Mouse (Mus musculus) urinary bladder, adult 2 months (tissue): ENCODE measurements around the gene Znrf1. TPM values are rescaled to one million over a fixed set of nuclear protein-coding genes. Genes with fewer than 3 reads are reported as not detected.

Source experiments
- DNase-seq: peaks from one replicate; pipeline ENCODE4 v3.0.0; 2022; ENCODE audit warnings: low spot score
- polyA plus RNA-seq: library from polyadenylated mRNA; depleted of rRNA; stranded (reverse); fragments of >200 nt; gene quantifications from 2 replicates; pipeline ENCODE4 v1.2.3, GENCODE M21; 2012

Gene Znrf1
- polyA plus RNA-seq, 1 experiment: 89.9 TPM

DNA sequence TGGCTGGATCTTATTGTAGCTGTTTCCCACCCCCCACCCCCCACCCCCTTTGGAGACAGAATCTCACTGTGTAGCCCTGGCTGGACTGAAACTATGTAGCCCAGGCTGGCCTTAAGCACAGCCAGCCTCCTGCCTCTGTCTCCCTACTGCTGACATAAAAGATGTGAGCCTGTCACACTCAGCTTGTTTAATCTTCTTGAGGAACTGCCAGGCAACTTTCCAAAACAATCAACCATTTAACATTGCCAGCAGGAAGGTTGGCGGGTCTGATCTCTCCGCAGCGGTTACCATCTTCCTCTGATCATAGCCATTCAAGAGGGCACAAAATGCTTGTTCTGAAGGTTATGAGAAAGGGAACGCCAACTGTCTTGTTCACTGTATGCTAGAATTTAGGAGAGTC, 2.4 kb upstream of the Znrf1 start:
- no peak for DNase-seq

DNA sequence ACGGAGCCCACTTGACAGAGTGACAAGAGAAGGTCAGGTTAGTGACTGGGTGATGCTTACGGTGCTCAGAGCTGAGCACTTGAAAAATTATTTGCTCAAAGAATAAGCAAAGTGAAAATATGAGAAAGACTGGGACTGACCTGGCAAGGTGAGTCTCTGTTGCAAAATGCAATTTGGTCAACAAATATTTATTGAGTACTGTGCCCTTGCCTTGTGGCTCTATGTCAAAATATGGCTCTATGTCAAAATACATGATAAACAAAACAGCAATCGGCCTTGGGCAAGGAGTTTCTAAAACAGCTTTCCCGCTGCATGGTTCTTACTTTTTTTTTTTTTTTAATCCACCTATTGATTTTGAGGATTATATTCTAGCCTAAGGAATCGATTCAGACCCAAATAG, 406 bp upstream of the Znrf1 start:
- no peak for DNase-seq

DNA sequence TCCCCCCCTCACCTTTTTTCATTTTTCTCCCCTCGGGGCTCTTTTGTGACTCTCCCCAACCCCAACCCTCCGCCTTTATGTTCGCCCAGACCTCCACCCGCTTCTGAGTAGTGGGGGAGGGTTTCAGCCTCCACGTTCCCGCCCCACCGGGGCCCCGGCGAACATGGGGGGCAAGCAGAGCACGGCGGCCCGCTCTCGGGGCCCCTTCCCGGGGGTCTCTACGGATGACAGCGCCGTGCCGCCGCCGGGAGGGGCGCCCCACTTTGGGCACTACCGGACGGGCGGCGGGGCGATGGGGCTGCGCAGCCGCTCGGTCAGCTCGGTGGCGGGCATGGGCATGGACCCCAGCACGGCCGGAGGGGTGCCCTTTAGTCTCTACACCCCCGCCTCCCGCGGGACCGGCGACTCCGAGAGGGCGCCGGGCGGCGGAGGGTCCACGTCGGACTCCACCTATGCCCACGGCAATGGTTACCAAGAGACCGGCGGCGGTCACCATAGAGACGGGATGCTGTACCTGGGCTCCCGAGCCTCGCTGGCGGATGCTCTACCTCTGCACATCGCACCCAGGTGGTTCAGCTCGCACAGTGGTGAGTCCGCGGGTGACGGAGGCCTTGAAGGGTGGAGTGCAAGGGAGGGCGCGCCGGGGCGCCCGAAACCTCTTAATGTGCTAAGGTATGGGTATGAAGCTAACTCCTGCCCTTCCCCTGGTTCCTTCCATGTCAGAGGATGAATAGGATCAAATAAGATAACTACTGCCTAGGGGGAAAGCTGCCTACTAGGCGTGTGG, 1.3 kb downstream of the Znrf1 start:
- peak; percentile 41 for DNase-seq

DNA sequence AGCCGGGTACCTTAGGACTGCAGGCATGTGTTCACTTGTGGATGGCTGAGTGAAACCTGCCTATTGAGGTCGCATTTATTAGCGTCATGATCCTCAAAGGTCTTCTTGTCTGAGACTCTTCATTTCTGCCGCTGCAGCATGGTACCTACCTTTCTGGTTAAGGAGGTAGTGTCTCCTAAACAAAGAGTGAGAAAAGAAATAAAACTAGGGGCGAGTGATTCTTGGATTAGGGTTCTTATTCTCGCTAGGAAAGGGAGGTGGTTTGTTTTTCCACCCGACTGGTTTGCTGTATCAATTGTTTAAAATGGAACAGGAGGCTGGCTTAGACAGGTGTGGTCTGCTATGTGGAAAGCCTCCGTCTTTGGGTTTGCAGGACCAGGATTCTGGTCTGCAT, 1.9 kb downstream of the Znrf1 start:
- no peak for DNase-seq

DNA sequence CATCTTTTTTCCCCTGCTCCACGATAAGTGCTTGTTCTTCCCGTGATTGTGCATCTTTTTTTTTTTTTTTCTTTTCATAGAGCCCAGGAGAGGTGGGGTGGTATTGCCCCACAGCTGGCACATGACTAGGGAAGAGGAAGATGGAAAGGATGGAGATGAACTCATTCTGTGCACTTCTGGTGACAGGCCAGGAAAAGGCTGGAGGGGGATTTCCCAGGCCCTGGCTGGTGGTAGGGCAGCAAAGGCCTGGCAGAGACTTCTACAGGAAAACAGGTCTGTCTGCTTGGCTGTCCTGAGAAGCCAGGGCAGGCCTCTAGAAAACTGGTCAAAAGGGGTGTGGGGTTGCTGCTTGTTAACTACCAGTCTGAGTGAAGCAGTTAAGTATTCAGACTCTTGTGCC, 2.3 kb downstream of the Znrf1 start:
- DNase-seq: no peak

DNA sequence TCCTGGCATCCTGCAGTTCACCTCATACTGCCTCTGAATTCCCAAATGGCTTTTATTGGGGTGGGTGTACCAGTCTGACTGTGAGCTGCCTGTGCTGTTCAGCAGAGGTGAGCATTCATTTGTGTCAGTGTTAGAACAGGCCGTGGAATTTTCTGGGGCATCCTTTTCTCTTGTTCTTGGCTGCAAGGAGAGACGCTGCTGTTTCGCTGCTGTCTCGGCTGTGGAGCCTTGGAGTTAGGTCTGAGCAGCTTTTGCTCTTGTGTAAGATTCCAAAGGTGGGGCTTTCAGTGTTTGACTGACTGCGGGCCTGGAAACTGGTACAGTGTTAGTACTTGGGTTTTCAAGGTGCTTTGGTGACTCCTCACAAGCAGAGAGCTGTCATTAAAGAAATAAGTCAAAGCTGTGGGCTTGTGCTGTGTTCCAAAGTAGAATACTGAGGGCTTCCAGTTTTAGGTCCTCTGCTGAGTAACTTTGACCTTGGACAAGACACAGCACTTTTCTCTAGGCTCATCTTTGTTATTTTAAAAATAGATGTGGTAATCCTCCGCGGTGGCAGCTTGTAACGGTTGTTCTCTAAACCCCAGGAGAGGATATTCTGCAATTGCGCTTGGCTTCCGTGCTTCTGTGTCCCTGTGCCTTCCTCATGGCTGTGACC, 3.7 kb downstream of the Znrf1 start:
- no peak for DNase-seq

DNA sequence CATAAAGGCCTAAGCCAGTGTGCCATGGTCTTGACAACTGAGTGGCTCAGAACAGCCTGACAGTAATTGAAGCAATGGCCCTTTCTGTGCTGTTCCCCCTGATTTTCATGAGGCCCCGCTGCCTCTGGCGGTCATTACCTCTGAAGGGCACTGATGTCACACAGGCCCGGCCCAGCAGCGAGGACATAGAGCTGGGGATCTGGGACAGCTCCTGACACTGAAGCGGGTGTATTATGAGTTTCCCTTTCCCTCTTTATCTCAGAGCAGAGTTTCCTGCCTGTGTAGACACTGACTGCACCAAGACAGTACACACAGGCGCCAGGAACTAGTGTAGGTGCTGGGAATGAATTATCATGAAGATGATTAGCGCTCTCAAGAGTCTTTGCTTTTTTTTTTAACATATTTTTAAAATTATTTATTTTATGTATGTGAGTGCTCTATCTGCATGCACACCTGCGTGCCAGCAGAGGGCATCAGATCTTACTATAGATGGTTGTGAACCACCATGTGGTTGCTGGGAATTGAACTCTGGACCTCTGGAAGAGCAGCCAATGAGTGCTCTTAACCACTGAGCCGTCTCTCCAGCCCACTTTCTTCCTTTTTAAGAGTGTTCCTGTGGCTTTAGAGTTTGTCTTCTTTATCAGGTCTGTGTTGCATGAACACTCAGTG, 7.9 kb downstream of the Znrf1 start:
- no peak for DNase-seq

DNA sequence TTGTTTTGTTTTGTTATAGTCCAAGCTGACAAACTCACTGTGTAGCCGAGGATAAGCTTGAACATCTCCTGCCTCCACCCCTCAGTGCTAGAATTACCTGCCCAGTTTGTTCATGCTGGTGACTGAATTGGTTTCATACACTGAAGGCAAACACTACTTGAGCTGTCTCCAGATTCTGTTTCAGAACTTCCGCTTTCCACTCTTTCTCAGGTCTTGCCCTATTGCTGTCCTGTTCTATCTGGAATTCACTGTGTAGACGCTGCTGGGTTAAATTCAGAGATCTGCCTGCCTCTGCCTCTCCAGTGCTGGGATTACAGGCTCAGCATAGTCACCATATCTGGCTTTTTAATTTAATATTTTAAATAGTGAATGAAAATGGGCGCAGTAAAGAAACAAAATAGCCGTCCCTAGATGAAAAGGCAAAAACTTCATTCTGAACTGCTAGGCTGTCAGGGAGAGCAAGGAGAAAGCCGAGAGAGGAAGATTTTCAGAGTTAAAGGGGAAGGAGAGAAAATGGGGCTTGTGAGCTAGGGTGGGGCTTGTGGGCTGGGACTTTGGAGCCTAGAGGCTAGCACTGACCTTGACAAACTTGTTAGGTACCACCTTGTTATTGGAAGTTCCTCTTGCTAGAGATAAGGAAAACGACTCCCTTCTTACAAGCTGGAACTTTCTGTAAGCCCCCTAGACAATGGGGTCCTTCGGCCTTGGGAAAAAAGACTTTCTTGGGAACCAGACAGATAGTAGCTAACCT, 9.7 kb downstream of the Znrf1 start:
- no peak for DNase-seq

DNA sequence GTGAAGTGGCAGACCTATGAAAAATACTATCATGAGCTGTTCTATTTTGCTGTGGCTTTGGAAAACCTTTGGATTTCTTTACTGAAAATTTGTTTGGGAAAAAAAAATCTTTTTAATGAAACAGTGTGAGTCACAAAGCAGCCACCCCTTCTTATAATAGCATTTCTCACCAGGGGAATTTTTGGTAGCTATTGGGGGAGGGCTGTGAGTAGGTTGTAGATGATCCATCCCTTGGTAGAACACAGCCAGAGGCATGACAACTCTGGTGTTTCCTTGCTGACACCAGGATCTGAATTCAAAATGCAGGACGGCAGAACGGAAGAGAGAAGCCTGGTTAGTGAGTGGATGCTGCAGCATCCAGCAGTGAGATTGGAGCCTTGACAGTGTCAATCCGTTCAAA, 11.2 kb downstream of the Znrf1 start:
- no peak for DNase-seq

DNA sequence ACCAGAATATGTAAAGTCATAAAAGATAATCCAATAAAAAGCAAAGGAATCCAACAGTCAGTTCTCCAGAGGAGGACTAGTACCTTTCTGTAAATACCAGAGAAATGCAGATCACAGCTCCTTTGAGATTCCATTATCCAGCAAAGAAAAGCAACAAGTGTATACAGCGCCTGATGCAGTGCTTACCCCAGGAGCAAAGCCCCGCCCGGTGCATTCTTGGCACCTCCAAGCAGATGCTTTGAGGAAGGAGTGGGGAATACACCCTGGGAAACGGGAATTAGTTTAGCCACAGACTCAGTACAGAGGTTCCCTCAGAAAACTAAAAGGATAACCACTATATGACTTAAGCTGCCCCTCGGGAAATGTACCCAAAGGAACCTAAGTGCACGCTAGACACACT, 12.3 kb downstream of the Znrf1 start:
- DNase-seq: no peak

DNA sequence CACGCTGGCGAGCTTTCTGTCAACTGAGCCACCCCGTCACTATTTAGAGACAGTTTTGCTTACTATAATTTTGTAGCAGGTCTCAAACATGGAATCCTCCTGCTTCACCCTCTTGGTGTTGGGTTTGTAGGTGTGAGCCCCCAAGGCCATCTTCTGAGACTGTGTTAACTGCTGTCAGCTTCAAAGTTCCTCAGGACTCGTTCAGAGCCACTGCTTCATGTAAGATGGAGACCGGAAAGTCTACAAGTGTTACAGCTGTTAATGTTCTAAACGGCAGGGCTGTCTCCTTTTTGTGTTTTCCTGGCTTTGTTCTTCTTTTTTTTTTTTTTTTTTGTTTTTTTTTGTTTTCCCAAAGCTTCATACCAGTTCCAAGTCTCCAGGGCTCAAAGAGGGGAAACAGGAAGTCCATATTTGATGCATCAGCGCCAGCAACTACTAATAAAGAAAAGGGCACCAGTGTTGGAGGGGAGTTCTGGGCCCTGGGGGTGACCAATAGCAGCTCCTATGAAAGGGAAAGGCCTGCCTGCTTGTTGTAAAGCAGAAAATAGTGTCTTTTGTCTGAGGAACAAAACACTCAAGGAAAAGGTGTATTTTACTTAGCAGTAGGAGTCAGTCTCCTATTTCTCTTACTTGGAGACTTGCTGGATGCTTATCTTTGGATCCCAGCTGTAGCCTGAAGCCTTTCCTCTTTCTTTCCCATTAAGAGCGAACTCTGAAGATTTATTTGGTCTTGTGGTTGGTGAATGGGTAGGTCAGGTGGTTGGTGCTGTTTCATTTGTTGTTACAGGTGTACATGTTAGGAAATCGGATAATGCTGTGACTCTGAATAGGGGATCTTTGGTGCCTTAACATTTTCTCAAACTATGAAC, 14.3 kb downstream of the Znrf1 start:
- DNase-seq: no peak

DNA sequence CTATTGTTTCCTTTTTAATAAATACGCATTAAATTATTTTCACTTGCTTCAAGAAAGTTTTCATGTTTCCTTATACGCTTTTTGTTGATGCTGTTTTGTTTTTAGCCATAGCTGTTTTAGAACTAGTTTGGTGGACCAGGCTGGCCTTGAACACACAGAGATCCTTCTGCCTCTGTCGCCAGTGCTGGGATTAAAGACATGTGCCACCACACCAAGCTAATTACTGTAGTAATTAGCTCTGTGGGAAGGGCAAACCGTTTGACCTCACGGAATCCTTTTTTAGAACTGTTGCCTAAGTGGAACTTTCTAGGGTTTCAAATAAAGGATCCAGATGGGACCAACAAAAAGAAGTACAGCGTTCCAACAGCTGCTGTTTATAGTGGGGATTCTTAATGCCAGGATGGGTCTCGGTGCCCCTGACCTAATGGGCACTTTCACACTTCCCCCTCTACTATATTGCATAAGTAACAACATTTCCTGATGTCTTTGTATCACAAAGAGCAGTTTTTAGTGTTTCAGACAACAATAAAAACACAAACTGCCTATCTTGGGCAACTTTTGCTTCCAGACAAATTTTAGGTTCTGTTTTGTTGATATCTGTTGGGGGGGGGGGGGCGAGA, 15.7 kb downstream of the Znrf1 start:
- no peak for DNase-seq

DNA sequence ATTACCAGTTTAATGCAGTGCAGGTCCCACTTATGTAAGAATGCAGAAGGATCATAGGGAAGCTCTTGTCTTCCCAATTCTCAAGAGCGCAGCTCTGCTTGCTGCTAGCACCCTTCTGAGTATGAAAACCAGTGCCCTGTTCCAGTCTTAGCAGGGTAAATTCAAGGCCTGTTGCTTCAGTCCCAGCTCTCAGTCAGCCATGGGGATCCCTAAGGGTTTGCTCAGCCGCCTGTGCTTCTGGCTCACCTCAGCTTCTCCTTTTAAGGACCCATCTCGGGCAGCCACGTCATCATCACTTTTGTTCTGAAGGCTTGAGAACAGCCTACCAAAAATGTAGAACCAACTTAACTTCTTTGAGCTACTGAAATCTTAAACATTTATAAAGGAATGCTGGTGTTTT, 25.9 kb downstream of the Znrf1 start:
- DNase-seq: no peak

DNA sequence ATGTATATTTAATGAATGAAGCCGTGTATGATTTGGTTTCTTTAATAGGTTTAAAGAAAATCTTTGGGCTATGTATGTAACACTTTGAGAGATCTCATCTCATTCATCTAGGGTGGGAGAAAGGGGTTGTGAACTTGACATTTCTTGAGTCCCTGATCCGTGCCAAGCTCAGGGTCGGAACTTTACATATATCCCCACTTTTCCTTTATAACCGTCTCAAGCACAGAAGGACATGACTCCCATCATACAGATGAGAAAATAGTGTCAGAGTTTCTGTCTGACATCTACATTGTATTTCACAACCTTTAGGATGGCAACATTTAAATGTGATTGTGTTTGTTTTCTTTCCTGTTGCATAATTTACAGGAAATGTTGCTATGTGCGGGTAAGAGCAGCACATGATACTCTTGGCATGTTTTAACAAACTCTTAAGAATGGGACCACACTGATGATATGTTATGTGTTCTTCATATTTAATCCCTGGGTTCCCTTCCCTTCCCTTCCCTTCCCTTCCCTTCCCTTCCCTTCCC, 26.4 kb downstream of the Znrf1 start:
- DNase-seq: no peak

DNA sequence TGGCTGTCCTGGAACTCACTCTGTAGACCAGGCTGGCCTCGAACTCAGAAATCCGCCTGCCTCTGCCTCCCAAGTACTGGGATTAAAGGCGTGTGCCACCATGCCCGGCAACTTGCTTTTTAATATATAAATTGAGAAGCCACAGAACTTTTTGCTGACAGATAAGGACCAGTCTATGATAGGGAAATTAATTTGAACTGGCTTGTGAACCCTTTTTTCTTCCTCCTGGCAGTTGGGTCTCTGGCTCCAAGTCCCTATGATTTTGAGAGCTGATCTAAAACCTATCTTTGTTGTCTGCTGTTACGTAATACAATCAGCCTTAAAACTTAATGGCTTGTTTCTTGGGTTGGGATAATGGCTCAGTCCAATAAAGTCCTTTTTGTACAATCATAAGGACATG, 27.2 kb downstream of the Znrf1 start:
- DNase-seq: no peak

DNA sequence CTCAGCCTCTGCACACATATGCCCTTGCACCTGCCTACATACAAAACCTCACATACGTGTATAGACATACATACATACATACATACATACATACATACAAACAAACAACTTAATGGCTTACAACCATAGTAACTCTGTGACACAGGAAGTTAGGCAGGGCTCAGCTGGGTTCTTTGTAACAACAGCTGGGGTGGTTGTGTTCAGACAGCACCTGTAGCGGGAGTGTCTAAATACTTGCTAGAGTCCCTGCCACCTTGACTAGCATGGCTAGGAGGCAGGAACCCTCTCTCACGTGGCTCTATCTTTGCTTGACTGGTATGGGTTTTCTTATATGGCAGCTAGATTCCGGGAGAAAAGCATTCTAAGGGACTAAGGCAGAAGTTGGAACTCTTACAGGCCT, 27.8 kb downstream of the Znrf1 start:
- no peak for DNase-seq

DNA sequence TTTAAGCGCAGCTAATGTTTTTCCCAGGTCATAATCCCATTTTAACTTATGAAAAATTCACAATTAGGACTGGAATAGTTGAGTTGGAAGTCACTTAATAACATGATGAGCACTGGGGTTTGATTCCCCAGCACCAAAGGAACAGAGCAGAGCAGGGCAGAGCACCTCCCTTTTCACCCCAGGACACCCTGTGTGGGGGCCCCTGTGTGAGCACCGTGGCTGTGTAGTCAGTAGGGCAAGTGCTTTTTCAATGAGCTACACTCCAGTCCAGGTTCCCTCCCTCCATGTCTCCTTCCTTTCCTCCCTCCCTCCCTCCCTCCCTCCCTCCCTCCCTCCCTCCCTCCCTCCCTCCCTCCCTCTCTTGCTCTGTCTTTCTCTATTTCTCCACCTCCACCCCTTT, 28.2 kb downstream of the Znrf1 start:
- no peak for DNase-seq

DNA sequence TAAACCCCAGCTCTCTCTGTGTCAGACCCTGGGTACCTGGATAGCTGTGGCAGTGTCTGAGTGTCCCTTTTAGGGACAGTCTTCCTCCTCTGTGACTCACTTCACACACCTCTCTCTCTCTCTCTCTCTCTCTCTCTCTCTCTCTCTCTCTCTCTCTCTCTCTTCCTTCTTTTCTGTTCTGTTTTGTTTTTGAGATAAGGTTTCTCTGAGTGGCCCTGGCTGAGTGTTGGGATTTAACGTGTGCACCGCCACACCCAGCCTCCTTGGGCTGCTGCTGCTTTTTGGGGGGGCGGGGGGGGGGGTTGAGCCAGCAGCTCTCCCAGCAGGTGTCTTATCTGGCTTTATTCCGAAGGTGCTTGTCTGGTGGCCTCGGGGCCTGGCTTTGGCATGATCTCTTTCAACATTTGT, 29.9 kb downstream of the Znrf1 start:
- no peak for DNase-seq

DNA sequence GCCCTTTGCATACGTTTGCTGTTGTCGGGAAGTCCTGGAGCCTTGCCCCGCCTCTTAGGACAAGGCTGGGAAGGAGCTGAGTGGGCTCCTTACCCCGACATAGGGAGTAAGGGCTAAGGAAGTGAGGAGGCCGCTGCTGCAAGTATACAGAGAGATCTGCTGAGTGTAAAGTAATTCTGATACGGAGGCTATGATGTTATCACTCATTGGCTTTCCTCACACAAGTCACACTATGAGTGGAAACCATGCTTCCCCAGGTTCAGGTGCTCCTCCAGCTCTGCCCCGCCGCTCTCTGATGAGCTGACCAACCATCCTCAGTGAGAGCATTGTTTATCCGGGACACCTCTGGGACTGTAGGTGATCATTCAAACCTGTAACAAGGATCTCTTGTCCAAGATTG, 30.4 kb downstream of the Znrf1 start:
- no peak for DNase-seq

DNA sequence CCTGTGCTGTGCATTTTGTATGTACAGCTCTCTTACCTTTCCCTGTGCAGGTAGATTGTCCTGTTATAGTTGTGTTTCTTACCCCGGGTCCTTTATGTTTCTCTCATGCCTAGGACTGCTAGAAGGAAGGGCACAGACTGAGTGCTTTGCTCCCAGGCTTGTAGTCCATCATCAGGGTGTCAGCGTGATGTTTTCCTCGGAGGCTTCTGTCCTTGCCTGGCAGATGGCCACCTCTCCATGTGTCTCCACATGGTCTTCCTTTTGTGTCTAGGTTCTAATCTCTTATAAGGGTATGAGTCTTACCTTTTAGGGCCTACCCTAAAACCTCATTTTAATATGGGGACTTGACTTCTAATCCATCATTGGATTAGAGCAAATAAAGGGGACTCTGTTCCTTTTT, 31.7 kb downstream of the Znrf1 start:
- no peak for DNase-seq

DNA sequence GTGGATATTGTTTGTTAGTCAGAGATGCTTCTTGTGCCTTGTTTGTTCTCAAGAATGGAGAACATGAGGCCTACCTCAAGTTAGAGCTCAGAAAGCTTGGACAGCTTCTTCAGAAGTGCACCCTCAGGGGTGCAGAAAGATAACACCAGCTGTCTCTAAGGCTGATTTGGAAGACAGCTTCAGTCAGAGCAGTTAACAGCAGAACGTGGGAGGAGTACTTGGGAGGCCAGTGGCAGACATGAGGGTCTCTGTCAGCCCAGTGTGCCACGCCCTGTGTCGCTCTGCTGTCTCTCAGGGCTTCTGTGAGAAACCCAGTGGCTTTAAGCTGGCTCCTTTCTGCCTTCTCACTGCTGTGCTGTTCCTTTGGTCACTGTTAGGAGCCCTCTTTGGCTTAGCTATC, 32.1 kb downstream of the Znrf1 start:
- no peak for DNase-seq
